Mouse (Mus musculus) lung, postnatal 0 days (tissue): ENCODE results near the gene H2-DMb2.

Source experiments
- CTCF ChIP-seq: IDR thresholded peaks from 2 replicates; pipeline ENCODE4 v1.5.1; 2016; ENCODE audit warnings: antibody characterized with exemption, mild to moderate bottlenecking
- EP300 ChIP-seq: IDR thresholded peaks from 2 replicates; pipeline ENCODE4 v1.6.1; 2016; ENCODE audit warnings: antibody characterized with exemption, mild to moderate bottlenecking, control low read depth

DNA sequence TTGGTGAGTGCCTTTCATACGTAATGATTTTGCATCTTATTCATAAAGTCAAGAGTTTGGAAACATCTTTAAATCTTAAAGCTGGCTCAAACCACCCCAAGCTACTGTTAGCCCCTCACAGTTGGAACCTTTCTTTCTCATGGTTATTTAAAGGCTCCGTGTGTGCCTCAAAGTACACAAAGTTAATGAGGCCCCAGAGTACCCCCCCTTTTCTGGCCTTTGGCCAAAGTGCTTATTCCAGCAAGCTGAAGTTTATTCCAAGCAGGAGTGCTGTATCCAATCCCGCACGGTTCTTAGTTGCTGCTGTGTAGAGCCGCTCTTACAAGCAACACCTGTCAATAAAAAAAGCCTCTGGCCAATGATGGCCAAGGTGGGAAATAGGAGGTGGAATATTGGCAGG, 43.6 kb upstream of the H2-DMb2 start:
- TF ChIP-seq CTCF (no peak), EP300 (no peak)
